Mouse (Mus musculus) NIH3T3 (cell line): ENCODE data around the gene Vmn1r43.
A peak's percentile ranks its signal among the peaks of the same experiment; 100 is the strongest.
"Not testable (repeated sequence)": the region's sequence is repeated elsewhere in the genome, so short reads cannot be mapped to it uniquely, and the experiment has no call there.

Experiments
- DNase-seq: peaks from one replicate; pipeline ENCODE4 v3.0.0-alpha.2; 2012; ENCODE audit warnings: low read depth

The Vmn1r43 gene

DNA sequence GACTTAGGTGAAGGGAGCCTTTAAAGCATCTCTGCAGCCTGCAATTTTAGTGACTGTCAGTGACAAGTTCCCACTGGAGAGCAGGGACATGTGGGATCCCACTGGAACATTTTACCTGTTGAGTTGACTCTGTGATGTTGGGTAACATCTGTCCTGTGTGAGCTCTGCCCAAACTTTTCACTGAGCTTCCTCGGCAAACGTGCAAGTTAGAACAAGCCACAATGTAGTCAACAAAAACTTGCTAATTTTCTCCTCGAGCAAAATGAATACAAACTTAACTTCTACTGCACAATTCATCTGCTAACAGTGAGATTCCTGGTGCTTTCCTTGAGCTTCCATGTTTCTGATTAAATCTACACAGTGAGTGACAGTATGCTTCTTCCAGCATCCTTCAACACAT lies at the start of gene Vmn1r43, which contains the start of gene Vmn1r42:
Gene Vmn1r43, minus strand, starts transcription at position 101 of the 400 bp plus-strand sequence.
Gene Vmn1r42, minus strand, starts transcription at position 101 of the 400 bp plus-strand sequence.
- DNase-seq, result not testable (repeated sequence)

DNA sequence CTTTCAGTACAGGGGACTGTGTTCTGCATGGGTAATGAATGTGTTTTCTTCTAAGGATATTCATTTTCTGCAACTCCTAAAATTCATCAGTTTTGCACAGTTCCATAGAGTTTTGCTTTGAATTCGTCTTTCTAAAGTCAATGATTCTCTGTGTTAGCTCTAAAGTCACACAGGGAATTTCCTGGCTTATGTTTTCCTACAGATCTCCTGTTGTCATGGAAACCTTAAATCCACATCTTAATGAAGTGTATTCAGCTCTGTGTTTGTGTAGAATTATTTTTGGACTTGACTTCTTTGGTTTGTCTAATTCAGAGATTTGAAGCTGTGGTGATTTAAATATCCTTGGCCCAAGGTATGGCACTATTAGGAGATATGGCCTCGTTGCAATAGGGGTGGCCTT lies 7.6 kb upstream of the Vmn1r43 start:
- no peak for DNase-seq

DNA sequence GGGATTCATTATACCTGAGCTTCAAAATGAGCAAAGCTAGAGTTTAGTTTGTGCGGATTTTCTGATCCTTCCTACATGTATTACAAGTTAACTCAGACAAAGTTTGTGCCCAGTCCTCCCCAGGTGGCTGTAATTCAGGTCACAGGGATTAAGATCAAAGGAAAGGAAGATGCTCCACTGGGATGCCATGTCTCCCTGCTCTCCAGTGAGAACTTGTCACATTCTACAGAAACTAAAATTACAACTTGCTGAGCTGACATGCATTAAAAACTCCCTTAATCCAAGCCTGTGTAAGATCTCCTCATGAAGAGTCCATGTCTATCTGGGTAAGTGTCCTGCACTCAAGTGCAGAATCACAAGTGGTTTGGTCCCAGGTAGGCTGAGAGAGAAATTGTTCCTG lies 7.1 kb upstream of the Vmn1r43 start, which contains the start of gene Vmn1r44:
Gene Vmn1r44, plus strand, starts transcription at position 301 of the 400 bp plus-strand sequence.
- no peak for DNase-seq

DNA sequence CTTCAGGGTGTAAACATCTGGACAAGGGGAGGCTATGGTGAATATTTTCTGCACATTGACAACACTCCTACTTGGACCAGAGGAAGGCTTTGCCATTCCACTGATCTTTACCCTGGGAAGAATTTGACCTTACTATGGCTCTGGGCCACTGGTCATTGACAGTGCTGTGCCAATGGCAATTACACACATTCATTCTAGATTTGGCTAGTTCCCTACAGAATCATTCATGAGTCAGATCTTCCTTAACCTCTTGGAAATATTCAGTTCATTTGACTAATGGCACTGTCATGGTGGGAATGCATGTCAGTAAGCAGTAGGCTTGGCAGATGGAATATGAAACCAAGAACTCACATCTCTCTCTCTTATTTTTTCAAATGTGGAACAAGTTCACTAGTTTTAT lies 4.7 kb upstream of the Vmn1r43 start:
- peak; percentile 91 for DNase-seq

DNA sequence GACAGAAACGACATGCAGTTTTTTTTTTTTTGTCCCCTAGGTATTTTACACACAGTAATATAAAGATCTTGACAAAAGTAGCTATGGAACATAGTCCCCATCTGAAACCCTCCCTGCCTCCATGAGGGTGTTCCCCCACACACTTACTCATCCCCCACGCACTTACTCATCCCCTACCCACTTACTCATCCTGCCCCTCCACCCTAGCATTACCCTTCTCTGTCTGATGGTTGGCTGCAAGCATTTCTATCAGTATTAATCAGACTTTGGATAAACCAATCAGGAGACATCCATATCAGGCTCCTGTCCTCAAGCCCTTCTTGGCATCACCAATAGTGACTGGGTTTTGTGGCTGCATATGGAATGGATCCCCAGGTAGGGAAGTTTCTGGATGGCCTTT lies 750 bp upstream of the Vmn1r43 start:
- DNase-seq, result peak; percentile 64

DNA sequence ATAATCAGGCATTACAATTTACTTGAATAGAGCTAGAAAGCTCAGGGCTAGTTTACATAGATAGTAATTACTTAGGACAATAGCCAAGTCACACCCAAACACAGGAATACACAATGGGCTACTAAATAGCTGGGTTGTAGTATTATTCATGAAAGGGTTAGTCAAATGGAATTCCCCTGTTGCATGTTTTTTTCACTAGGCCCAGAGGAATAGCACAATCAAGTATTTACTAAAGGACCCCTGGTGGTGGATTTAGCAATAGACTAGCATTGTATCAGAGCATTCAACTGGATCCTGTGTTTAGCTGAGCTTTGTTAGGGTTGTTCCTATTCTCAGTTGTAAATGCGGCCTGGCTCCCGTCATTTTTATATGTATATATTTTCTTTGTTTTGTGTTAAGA lies 8.2 kb downstream of the Vmn1r43 start:
- DNase-seq, result peak; percentile 75

DNA sequence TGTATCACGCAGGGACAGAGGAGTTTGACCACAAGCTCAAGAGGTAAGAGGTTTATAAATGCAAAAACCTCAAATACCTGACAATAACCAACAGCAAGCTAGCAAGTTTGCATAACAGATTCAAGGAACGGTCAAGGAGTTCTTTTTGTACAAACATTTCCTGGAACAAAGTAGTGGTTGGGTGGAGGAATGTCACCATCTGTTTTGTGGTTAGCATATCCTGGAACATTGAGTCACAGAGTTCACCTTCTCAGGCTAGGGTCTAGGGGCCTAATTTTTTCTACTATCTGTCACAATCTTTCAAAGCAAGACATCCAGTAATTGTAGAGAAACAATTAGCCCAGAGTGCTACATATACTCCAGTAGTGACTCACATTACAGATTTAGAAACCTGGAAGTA lies 8.9 kb downstream of the Vmn1r43 start:
- peak; percentile 83 for DNase-seq

DNA sequence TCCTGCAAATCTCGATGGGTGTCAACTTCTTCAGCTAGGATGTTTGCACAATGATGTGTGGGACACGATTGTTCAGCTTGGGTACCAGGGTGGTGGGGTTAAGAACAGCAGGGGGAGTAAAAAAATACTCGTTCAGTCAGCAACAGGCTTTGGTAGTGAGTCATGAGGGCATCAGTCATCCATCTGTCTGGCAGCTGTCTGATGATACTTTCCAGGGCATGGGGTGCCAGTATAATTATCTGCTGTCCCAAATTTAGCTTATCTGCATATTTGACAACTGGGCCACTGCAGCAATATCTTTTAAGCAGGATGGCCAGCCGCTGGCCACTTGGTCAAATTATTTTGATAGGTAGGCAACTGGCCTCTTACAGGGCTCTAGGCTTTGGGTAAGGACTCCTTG lies 12.4 kb downstream of the Vmn1r43 start:
- DNase-seq, result no peak

DNA sequence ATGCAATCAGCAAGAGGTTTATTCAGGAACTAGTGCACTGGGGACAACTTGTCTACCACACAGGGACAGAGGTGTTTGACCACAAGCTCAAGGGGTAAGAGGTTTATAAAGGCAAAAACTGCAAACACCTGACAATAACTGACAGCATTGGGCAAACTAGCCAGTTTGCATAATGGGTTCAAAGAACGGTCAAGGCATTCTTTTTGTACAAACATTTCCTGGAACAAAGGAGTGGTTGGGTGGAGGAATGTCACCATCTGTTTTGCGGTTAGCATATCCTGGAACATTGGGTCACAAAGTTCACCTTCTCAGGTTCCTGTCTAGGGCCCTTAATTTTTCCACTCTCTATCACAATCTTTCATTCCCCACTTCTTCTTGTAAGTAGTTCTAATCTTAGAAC lies 16.4 kb downstream of the Vmn1r43 start:
- peak; percentile 61 for DNase-seq

DNA sequence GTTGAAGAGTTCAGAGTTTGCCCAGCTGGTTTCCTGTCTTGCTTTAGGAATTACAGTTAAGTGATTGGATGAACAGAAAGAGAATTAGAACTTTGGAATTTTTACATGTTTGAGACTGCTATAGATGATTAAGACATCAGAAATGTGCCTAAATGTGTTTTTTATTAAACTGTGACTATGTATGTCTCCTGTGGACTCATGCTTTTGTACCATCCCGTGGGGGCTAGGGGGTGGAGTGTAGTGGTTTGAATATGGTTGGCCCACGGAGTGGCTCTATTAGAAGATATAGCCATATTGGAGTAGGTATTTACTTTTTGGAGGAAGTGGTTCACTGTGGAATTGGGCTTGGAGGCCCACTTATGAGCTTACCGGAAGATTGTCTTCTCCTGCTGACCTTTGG lies 18.7 kb downstream of the Vmn1r43 start:
- peak; percentile 56 for DNase-seq
